Mouse (Mus musculus) hindbrain, embryonic 11.5 days (tissue): ENCODE results near the gene Opa3. TPM values are rescaled to one million over a fixed set of nuclear protein-coding genes. Genes with fewer than 3 reads are reported as not detected.

Source experiments
- ATAC-seq: fragments of 200-750 bp; cut with Nextera tagmentation; 2 replicates; pipeline ENCODE4 v1.8.0; 2017; ENCODE audit warnings: mild to moderate bottlenecking, moderate TSS enrichment, moderate library complexity; ENCODE audit not compliant: low FRiP score
- DNase-seq: peaks from one replicate; pipeline ENCODE4 v3.0.0-alpha.2; 2015; ENCODE audit warnings: low spot score
- H3K27ac ChIP-seq: fragments of 300-500 bp; sonication (generic); 2 replicates; pipeline ENCODE4 v1.5.1; 2014; ENCODE audit warnings: mild to moderate bottlenecking, low read depth, low read length
- H3K27me3 ChIP-seq: fragments of 300-500 bp; sonication (generic); 2 replicates; pipeline ENCODE4 v1.6.1; 2014; ENCODE audit warnings: mild to moderate bottlenecking, low read length, moderate library complexity, mixed read lengths; ENCODE audit not compliant: control insufficient read depth, insufficient read depth
- H3K36me3 ChIP-seq: fragments of 300-500 bp; sonication (generic); 2 replicates; pipeline ENCODE4 v1.6.1; 2014; ENCODE audit warnings: mild to moderate bottlenecking, low read length, moderate library complexity, mixed read lengths; ENCODE audit not compliant: control insufficient read depth, insufficient read depth
- H3K4me1 ChIP-seq: fragments of 300-500 bp; sonication (generic); replicated peaks from 2 replicates; pipeline ENCODE4 v1.6.1; 2014; ENCODE audit warnings: low read length, mixed read lengths; ENCODE audit not compliant: control insufficient read depth, insufficient read depth
- H3K4me2 ChIP-seq: fragments of 300-500 bp; sonication (generic); replicated peaks from 2 replicates; pipeline ENCODE4 v1.6.1; 2014; ENCODE audit warnings: mild to moderate bottlenecking, low read depth, low read length
- H3K4me3 ChIP-seq: fragments of 300-500 bp; sonication (generic); 2 replicates; pipeline ENCODE4 v1.5.1; 2014; ENCODE audit warnings: low read depth, low read length
- H3K9ac ChIP-seq: fragments of 300-500 bp; sonication (generic); 2 replicates; pipeline ENCODE4 v1.6.1; 2014; ENCODE audit warnings: low read depth, low read length
- H3K9me3 ChIP-seq: fragments of 300-500 bp; sonication (generic); 2 replicates; pipeline ENCODE4 v1.6.1; 2016; ENCODE audit warnings: low read length; ENCODE audit not compliant: control insufficient read depth
- WGBS: fragments of 180-500 bp; shearing (Covaris S2); extraction: QIAGEN DNeasy Blood & Tissue Kit; methylation state at CpG from one replicate; pipeline ENCODE4 v1.1.7; 2014; 5-methylcytosine and 5-hydroxymethylcytosine counted together
- polyA plus RNA-seq: library from polyadenylated mRNA; unstranded; fragments of >200 nt; fragmentation: Nextera tagmentation; extraction: Ambion mirVana; gene quantifications from 2 replicates; pipeline ENCODE4 v1.2.1, GENCODE M21; 2014

Gene Opa3
- polyA plus RNA-seq, 1 experiment from 2014 or later = 42.2 TPM

DNA sequence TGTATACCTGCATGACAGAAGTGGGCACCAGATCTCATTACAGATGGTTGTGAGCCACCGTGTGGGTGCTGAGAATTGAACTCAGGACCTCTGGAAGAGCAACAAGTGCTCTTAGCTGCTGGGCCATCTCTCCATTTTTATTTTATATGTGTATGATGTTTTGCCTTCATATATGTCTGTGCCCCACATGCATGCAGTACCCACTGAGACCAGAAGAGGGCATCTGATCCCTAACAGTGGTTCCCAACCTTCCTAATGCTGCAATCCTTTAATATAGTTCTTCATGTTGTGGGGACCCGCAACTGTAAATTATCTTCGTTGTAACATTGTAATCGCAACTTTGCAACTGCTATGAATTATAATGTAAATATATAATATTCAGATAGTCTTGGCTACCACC, 56.6 kb downstream of the Opa3 start:
- Histone ChIP-seq H3K36me3 (peaks cover 5% of the 10 kb centered on the region; the same call in 1 of the 2 replicates), H3K27me3 (peaks cover 17% of the 10 kb centered on the region), H3K4me2 (no peak overlapping the region), H3K27ac (no peak overlapping the region), H3K4me3 (no peak overlapping the region), H3K9ac (no peak overlapping the region), H3K4me1 (no peaks in the 10 kb centered on the region; the same call in 1 of the 2 replicates), H3K9me3 (no peaks in the 10 kb centered on the region)
- no peak for ATAC-seq
- peak; percentile 78 for DNase-seq
- 31% methylated on average over 4 of the region's 4 CpGs for WGBS

DNA sequence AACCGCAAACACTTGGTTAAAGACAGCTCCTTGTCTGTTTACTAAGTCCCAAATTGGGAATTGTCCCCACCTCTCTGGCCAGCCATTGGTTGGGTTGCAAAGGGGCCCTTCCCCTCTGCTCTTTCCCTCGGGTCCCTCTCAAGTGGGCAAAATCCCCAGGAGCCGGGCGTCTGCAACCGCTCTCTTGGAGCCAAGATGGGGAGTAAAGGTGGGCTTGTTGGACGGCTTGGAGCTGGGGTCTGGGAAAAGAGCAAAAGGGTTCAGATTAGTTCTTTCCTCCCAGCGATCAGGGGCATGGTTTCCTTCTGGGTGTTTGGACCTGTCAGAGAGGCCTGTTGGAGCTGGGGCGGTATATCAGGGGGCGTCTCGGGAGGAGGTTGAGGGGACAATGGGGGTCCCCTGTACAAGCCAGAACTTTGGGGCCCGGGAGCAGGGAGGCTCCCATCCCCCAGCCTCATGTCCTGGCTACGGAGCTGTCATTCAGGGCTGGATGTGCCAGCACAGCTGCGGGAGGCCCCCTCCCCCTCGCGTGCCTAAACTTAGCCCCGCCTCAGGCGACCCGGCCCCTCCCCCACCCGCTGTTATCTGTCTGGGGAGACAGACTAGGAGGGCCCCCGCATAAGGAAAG, 62.9 kb downstream of the Opa3 start:
- 1% methylated on average over 19 of the region's 20 CpGs for WGBS
- ATAC-seq (peak; percentile 58), DNase-seq (peak; percentile 55)
- no peaks in the 10 kb centered on the region for H3K27me3 ChIP-seq
- H3K9ac ChIP-seq = peak overlapping the region; percentile 36; the same call in 1 of the 2 replicates
- H3K4me3 ChIP-seq = peak overlapping the region; percentile 25
- peak overlapping the region; percentile 46 for H3K4me2 ChIP-seq
- H3K36me3 ChIP-seq = peaks cover 5% of the 10 kb centered on the region; the same call in 1 of the 2 replicates
- H3K27ac ChIP-seq = peak overlapping the region; percentile 61; the same call in 1 of the 2 replicates
- H3K9me3 ChIP-seq = no peaks in the 10 kb centered on the region
- H3K4me1 ChIP-seq = peaks cover 7% of the 10 kb centered on the region

DNA sequence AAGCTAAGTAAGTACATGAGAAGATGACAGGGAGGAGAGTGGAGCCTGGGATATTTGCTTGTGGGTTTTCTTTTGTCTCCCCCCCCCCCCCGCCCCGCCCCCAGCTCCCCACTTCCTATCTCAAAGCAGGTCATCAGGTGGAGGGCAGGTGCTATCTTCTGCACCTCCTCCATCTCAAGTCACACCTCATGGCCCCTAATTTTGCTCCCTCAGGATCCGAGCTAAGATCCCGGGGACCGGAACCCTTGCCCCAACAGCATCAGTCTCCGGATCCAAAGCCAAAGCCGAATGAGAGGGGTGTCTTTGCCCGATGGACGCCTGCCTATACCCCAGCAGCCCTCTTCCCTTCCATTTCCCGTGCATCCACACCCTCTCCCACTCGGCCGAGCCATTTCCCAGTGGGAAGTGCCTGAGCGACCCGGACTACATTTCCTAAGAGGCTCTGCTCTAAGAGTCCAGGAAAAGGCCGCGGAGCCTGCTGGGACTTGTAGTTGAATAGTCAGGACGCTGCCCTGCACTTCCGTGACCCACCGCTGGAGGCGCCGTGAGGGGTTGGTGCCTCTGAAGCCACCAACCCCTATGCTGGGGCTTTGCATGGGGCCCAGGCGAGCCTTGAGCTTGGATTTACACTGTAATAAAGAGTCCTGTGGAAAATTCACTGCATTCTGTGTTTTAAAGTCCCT, 67.5 kb downstream of the Opa3 start:
- H3K27ac ChIP-seq = no peak overlapping the region
- H3K9me3 ChIP-seq = no peaks in the 10 kb centered on the region
- H3K36me3 ChIP-seq = no peaks in the 10 kb centered on the region
- H3K4me1 ChIP-seq = peaks cover 7% of the 10 kb centered on the region
- no peak overlapping the region for H3K9ac ChIP-seq
- no peak overlapping the region for H3K4me3 ChIP-seq
- DNase-seq = peak; percentile 98
- WGBS = 17% methylated on average over 22 of the region's 22 CpGs
- H3K27me3 ChIP-seq = no peaks in the 10 kb centered on the region
- peak; percentile 72 for ATAC-seq
- H3K4me2 ChIP-seq = peak overlapping the region; percentile 31

DNA sequence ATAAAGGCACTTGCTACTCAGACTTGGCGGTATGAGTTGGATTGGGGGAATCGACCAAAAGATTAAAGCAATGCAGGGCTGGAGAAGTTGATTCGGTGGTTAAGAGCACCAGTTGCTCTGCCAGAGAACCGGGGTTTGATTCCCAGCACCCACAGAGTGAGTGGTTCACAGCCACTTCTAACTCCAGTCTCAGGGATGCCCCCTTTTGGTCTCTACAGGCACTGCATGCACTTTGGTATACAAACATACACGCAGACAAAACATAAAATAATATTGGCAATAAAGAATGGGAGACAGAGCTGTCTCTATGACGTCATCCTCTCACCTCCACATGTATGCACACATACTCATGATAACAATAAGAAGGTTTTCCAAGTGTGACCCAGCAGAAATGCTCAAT, 68.9 kb downstream of the Opa3 start:
- DNase-seq (no peak), ATAC-seq (no peak)
- Histone ChIP-seq H3K4me1 (0 out of 2 replicates have a peak, but pooled peaks cover 4% of the 10 kb centered on the region), H3K27me3 (peaks cover 4% of the 10 kb centered on the region), H3K9ac (no peak overlapping the region), H3K36me3 (no peaks in the 10 kb centered on the region), H3K4me2 (no peak overlapping the region), H3K4me3 (no peak overlapping the region), H3K9me3 (no peaks in the 10 kb centered on the region), H3K27ac (no peak overlapping the region)
- 88% methylated on average over 6 of the region's 6 CpGs for WGBS

DNA sequence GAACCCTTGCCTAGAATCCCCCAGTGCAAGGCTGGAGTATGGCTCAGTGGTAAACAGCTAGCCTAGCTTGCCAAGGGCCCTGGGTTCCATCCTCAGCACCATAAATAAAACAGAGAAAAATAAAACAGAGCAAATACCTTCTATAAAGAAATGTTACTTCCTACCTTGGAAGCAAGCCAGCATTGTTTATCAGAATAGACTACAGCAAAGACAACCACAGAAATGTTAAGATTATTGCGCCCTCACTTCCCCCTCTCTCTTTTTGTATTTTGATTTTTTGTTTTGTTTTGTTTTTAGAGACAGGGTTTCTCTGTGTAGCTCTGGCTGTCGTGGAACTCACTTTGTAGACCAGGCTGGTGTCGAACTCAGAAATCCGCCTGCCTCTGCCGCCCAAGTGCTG, 69.7 kb downstream of the Opa3 start:
- Histone ChIP-seq H3K27me3 (peaks cover 12% of the 10 kb centered on the region), H3K9me3 (no peaks in the 10 kb centered on the region), H3K4me2 (no peak overlapping the region), H3K4me1 (0 out of 2 replicates have a peak, but pooled peaks cover 4% of the 10 kb centered on the region), H3K9ac (no peak overlapping the region), H3K36me3 (no peaks in the 10 kb centered on the region), H3K27ac (no peak overlapping the region), H3K4me3 (no peak overlapping the region)
- DNase-seq = no peak
- ATAC-seq = no peak
- 89% methylated on average over 5 of the region's 5 CpGs for WGBS

DNA sequence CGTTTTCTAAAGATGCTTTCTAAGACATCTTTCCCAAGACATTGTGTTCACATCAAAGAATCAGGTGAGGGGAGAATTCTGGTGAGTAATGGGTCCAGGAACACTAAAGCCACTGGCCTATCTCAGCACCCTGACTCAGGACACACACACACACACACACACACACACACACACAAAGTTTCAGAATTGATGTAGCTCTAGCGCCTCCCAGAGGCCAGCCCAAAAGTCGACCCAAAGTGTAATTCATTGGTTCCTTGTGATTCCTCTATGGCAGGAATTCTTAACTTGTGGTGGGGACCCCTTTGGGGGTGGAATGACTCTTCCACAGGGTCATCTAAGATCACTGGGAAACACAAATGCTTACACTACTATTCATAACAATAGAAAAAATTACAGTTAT, 71.1 kb downstream of the Opa3 start:
- Histone ChIP-seq H3K4me3 (no peak overlapping the region), H3K27me3 (peaks cover 25% of the 10 kb centered on the region), H3K27ac (no peak overlapping the region), H3K9ac (no peak overlapping the region), H3K4me1 (peaks cover 4% of the 10 kb centered on the region; the same call in 1 of the 2 replicates), H3K36me3 (no peaks in the 10 kb centered on the region), H3K4me2 (no peak overlapping the region), H3K9me3 (no peaks in the 10 kb centered on the region)
- peak; percentile 74 for DNase-seq
- no peak for ATAC-seq
- 27% methylated on average over 3 of the region's 3 CpGs for WGBS

DNA sequence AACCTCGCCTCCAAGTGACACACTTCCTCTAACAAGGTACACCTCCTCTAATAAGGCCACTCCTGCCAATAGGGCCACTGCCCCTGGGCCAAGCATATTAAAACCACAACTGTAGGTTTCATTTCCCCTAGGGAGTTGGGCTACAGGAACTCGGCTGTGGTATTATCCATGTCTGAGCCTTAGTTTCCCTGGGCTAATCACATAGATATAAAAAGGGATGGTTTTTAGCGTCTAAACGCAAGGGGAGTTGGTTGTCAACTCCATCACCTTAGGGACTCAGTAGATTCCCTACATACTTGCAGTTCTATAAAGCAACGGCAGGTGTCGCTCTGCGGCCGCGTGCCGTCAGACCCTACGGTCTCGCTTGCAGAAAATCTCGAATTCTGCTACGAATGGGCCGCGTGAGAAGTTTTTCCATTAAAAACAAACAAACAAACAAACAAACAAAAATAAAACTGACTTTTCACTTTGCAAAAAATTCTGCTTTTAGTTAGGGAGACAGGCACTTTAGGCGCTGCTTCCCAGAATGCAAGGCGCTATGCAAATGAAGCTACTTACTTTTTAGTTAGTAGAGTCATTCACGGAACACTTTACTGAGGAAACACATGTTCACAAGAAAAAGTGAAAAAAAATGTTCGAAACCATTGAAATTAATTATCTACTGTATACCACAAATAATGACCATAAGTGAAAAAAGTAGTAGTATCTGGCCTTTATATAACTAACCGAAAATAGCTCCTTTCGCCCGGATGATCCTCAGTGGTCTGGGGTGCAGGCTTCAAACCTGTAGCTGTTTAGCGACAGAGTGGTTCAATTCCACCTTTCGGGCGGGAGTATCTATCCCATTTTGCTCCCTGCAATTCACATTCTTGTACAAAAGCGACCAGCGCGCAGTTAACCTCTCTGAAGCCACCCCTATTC, 72.6 kb downstream of the Opa3 start:
- Histone ChIP-seq H3K9ac (no peak overlapping the region), H3K4me2 (peak overlapping the region; percentile 17), H3K9me3 (no peaks in the 10 kb centered on the region), H3K36me3 (no peaks in the 10 kb centered on the region), H3K4me1 (peaks cover 4% of the 10 kb centered on the region; the same call in 1 of the 2 replicates), H3K27me3 (peaks cover 39% of the 10 kb centered on the region), H3K4me3 (peak overlapping the region; percentile 32), H3K27ac (no peak overlapping the region)
- peak; percentile 87 for DNase-seq
- under 1% methylated on average over 29 of the region's 29 CpGs for WGBS
- ATAC-seq = peak; percentile 69

DNA sequence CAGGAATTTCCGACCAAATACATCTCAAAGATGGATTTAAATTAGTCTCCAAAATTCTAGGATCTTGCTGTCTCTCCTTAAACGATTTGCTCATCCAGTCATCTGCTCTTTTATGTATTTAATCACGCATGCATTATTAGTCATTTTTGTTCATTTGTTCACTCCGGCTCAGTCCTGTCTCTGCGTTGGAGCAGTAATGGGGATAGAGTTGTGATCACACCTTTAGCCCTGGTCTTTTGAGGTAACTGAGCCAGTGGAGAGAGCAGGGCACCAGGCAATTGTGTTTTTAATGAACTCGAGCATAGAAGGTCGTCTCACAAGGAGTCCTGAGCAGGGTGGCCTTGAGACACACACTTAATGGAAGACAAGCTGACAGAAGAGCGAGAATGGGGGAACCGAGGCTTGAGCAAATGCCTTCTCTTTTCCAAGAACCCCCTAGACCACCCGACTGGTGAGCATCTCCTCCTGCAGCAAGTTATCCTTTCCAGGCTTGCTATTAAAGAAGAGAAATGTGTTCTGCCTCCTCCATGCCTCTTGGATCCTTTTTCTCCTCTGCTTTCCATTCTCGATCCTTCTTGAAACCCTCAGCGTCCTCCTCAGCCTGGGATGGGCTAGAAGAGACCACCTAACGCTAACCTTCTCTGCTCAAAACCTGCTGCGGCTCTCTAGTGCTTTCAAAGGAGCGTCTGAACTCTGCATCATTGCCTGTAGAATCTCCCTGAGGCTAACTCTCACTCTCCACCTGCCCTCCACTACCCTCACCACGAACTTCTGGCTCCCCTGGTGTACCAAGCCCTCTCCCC, 73.5 kb downstream of the Opa3 start:
- 16% methylated on average over 16 of the region's 16 CpGs for WGBS
- no peak for DNase-seq
- peaks cover 48% of the 10 kb centered on the region for H3K27me3 ChIP-seq

More for the DNA sequence above, 73.5 kb downstream of the Opa3 start:
- no peaks in the 10 kb centered on the region for H3K9me3 ChIP-seq
- H3K27ac ChIP-seq = no peak overlapping the region
- ATAC-seq = no peak
- H3K4me3 ChIP-seq = 0 out of 2 replicates have a peak overlapping the region, but pooled peaks have one; percentile 2
- H3K4me2 ChIP-seq = peak overlapping the region; percentile 17
- peaks cover 4% of the 10 kb centered on the region; the same call in 1 of the 2 replicates for H3K4me1 ChIP-seq
- no peak overlapping the region for H3K9ac ChIP-seq
- H3K36me3 ChIP-seq = no peaks in the 10 kb centered on the region
